Mouse (Mus musculus) ES-E14 (cell line): ENCODE data around the gene Mllt10. TPM values are rescaled to one million over a fixed set of nuclear protein-coding genes. Genes with fewer than 3 reads are reported as not detected.

Source experiments
- DNase-seq: peaks from one replicate; pipeline ENCODE4 v3.0.0-alpha.2; 2013; ENCODE audit warnings: low read depth, low spot score
- H3K27ac ChIP-seq: 2 replicates; pipeline ENCODE4 v1.5.1; 2012; ENCODE audit warnings: low read depth, mild to moderate bottlenecking, low read length, moderate library complexity, mixed read lengths; ENCODE audit not compliant: poor library complexity, insufficient read depth, severe bottlenecking
- H3K36me3 ChIP-seq: 2 replicates; pipeline ENCODE4 v1.6.1; 2012; ENCODE audit warnings: mild to moderate bottlenecking, low read length, moderate library complexity, mixed read lengths; ENCODE audit not compliant: control insufficient read depth, poor library complexity, insufficient read depth, severe bottlenecking
- H3K4me1 ChIP-seq, 2 experiments: fragments of 150-350 bp in 1 of 2; sonication (generic) in 1 of 2; 2 replicates each; pipeline ENCODE4 v1.6.1; 2012; ENCODE audit warnings: low read length in 2 of 2, mild to moderate bottlenecking in 1 of 2, mixed read lengths in 1 of 2; ENCODE audit not compliant: control insufficient read depth in 2 of 2, insufficient read depth in 2 of 2, poor library complexity in 1 of 2
- H3K4me3 ChIP-seq, 2 experiments: fragments of 150-350 bp in 1 of 2; sonication (generic) in 1 of 2; 2 replicates each; pipeline ENCODE4 v1.5.1; 2012; ENCODE audit warnings: low read length in 2 of 2, low read depth in 1 of 2, mild to moderate bottlenecking in 1 of 2, mixed read lengths in 1 of 2; ENCODE audit not compliant: insufficient read depth in 1 of 2, poor library complexity in 1 of 2, severe bottlenecking in 1 of 2
- H3K9ac ChIP-seq: 2 replicates; pipeline ENCODE4 v1.6.1; 2012; ENCODE audit warnings: low read depth, mild to moderate bottlenecking, low read length, mixed read lengths; ENCODE audit not compliant: poor library complexity, insufficient read depth, severe bottlenecking
- H3K9me3 ChIP-seq: fragments of 150-350 bp; sonication (generic); 2 replicates; pipeline ENCODE4 v1.6.1; 2012; ENCODE audit warnings: low read depth, mild to moderate bottlenecking, low read length; ENCODE audit not compliant: control insufficient read depth, insufficient read depth
- CHD2 ChIP-seq: IDR thresholded peaks from 2 replicates; pipeline ENCODE4 v1.6.1; 2014; ENCODE audit warnings: mild to moderate bottlenecking, low read depth, low read length, inconsistent platforms
- HCFC1 ChIP-seq: IDR thresholded peaks from 2 replicates; pipeline ENCODE4 v1.6.1; 2012; ENCODE audit warnings: low read length, inconsistent platforms, borderline replicate concordance; ENCODE audit not compliant: insufficient read depth
- MAFK ChIP-seq: IDR thresholded peaks from 2 replicates; pipeline ENCODE4 v1.6.1; 2014; ENCODE audit warnings: mild to moderate bottlenecking, low read depth, low read length, inconsistent platforms; ENCODE audit not compliant: insufficient read depth
- ZC3H11A ChIP-seq: IDR thresholded peaks from 2 replicates; pipeline ENCODE4 v1.6.1; 2012; ENCODE audit warnings: low read depth, mild to moderate bottlenecking, inconsistent platforms, low read length, borderline replicate concordance
- ZNF384 ChIP-seq: IDR thresholded peaks from 2 replicates; pipeline ENCODE4 v1.6.1; 2012; ENCODE audit warnings: low read depth, low read length, inconsistent platforms
- in situ Hi-C, 2 experiments: fragments of 600-800 bp; cut with MboI; formaldehyde crosslinking; loops; one replicate each; pipeline ENCODE4 v1.15.1; 2025; ENCODE audit warnings: low sequenced_read_pairs in 2 of 2, inconsistent platforms in 1 of 2; ENCODE audit not compliant: unreplicated experiment in 2 of 2
- total RNA-seq: library from RNA; depleted of rRNA; stranded (reverse); fragments of 300-350 nt; gene quantifications from 2 replicates; pipeline ENCODE4 v1.2.3, GENCODE M21; 2012

Gene Mllt10
- total RNA-seq, 1 experiment: 40.7 TPM

DNA sequence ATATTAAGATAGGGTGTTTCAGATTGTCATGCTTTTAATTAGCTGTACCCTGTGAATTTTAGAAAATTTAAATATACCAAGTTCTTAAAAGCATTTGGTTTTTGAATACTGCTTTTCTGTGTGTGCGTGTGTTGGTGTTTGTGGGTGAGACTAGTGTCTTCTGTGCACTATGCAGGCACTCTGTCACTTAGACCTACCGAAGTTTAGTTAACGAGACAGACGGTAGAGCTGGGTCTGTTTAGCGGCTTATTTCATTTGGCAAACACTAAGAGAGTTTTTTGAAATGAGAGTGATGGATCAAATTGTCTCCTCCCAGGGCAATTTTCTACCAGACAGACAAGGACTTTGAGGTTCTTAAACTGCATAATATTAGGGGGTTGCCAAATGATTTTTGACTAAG lies 106.0 kb downstream of the Mllt10 start:
- Histone ChIP-seq H3K4me1 (no peaks in the 10 kb centered on the region), H3K27ac (no peak overlapping the region), H3K9ac (no peak overlapping the region), H3K36me3 (peaks cover 9% of the 10 kb centered on the region), H3K4me3 (no peak overlapping the region), H3K9me3 (no peaks in the 10 kb centered on the region)
- DNase-seq: no peak
- in situ Hi-C loops: no loop called here
- no peak for TF ChIP-seq ZC3H11A
- no peak for TF ChIP-seq ZNF384
- no peak for TF ChIP-seq HCFC1

DNA sequence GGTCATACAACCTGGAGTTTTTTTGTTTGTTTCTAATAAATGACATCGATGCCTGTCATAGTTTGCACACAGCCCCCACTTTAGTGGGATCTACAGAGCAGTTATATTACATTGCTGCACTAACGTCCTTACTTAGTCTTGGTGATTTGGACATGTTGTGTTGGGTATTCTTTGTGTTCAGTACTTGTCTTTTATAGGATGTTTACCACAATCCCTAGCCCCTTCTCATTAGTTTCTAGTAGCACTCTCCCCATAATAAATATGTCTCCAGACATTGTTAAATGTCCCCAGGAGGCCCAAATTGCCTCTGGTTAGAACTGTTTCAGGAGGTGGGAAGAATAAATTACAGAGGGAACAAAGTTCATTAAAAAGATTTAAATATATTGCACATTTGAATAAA lies 110.5 kb downstream of the Mllt10 start:
- Histone ChIP-seq H3K27ac (no peak overlapping the region), H3K9ac (no peak overlapping the region), H3K36me3 (peaks cover 11% of the 10 kb centered on the region), H3K4me1 (no peaks in the 10 kb centered on the region), H3K9me3 (no peaks in the 10 kb centered on the region), H3K4me3 (no peak overlapping the region)
- in situ Hi-C loops: no loop called here
- DNase-seq: no peak
- TF ChIP-seq MAFK: no peak
- TF ChIP-seq ZNF384: no peak
- no peak for TF ChIP-seq CHD2
- no peak for TF ChIP-seq ZC3H11A
- TF ChIP-seq HCFC1: no peak

DNA sequence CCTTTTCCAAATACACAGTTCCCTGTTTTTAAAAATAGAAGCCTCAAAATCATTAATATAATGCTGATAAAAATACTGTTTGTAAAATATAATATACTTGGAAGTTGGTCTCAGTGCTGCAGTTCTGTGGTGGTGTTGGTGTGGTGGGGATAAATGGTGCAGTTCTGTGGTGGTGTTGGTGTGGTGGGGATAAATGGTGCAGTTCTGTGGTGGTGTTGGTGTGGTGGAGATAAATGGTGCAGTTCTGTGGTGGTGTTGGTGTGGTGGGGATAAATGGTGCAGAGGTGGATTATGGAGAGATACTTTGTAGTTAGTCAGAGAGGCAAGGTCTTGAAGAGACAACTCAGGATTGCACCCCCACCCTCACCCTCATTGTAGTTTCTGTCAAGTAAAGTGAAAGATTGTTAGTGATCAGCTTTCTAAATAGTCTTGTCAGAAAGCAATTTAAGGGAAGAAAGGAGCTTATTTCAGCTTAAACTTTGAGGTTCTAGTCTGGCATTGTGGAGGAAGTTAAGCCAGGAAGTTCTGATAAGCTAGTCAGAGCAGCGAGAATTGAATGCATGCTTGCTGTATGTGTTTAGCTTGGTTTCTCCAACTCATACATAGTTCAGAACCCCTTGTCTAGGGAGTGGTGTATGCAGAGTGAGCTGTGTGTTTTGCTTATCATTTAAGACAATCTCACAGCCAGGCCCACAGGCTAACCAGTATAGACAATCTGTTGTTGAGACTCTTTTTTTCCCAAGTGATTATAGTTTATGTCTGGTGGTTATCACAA lies 114.3 kb downstream of the Mllt10 start:
- in situ Hi-C loops: no loop called here
- DNase-seq: no peak
- Histone ChIP-seq H3K4me1 (no peaks in the 10 kb centered on the region), H3K9me3 (no peaks in the 10 kb centered on the region), H3K9ac (no peak overlapping the region), H3K4me3 (no peak overlapping the region), H3K36me3 (peaks cover 4% of the 10 kb centered on the region; the same call in 1 of the 2 replicates), H3K27ac (no peak overlapping the region)
- TF ChIP-seq MAFK: no peak
- TF ChIP-seq ZC3H11A: no peak
- no peak for TF ChIP-seq CHD2
- no peak for TF ChIP-seq ZNF384
- no peak for TF ChIP-seq HCFC1

DNA sequence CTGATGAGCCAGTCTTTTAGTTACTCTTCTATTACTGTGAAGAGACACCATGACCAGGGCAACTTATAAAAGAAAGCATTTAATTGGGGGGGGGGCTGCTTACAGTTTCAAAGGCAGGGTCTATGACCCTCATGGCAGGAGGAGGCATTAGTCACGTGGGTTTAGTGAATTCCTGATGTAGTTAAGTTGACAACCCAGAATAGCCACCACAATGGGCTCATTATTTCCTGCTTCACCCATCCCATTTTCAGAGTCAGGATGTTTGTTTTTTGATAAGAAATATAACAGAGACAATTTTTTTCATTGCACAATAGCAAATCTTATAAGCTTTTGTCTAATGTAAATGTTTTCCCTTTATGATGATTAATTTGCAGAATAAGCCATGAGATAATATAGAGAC lies 120.2 kb downstream of the Mllt10 start:
- in situ Hi-C loops: no loop called here
- no peaks in the 10 kb centered on the region for H3K4me1 ChIP-seq

DNA sequence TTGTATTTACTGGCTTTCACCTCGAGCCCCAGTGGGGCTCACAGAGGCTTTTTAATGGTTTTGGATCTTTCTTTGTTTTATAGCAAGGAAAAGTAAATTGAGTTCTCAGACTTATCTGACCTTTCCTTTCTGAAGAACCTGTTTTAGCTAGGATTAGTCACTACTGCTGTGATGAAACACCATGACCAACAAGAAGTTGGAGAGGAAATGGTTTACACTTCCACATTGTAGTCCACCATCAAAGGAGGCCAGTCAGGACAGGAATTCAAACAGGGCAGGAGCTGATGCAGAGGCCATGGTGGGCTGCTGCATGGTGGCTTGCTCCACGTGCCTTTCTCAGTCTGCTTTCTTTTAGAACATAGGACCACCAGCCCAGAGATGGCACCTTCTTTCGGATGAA lies 121.2 kb downstream of the Mllt10 start:
- H3K4me1 ChIP-seq: no peaks in the 10 kb centered on the region
- H3K9me3 ChIP-seq: no peaks in the 10 kb centered on the region
- in situ Hi-C loops: no loop called here
- no peak for TF ChIP-seq MAFK
- TF ChIP-seq HCFC1: no peak
- H3K27ac ChIP-seq: no peak overlapping the region
- no peak overlapping the region for H3K9ac ChIP-seq
- H3K4me3 ChIP-seq: no peak overlapping the region
- DNase-seq: no peak
- peaks cover 6% of the 10 kb centered on the region for H3K36me3 ChIP-seq

More for the DNA sequence above, 120.2 kb downstream of the Mllt10 start:
- H3K27ac ChIP-seq: no peak overlapping the region
- no peak overlapping the region for H3K4me3 ChIP-seq
- H3K9me3 ChIP-seq: no peaks in the 10 kb centered on the region
- TF ChIP-seq ZC3H11A (no peak), CHD2 (no peak), ZNF384 (no peak), HCFC1 (no peak), MAFK (no peak)
- peaks cover 5% of the 10 kb centered on the region for H3K36me3 ChIP-seq
- no peak overlapping the region for H3K9ac ChIP-seq
- DNase-seq: no peak
